Mouse (Mus musculus): ENCODE results near the gene Dera.

The Dera gene

GRCm38 (mm10) chr6:137759681-137760080 lies 5.3 kb downstream of the Dera start:
- DNase-seq: no peak

- no peak for DNase-seq
Observed at GRCm38 (mm10) chr6:137760966-137761365, 6.6 kb downstream of the Dera start.

- no peak for DNase-seq
Observed at GRCm38 (mm10) chr6:137764572-137765210, 10.3 kb downstream of the Dera start.

- no peak for DNase-seq
Observed at GRCm38 (mm10) chr6:137766177-137766576, 11.8 kb downstream of the Dera start.

GRCm38 (mm10) chr6:137771621-137772250 lies 17.4 kb downstream of the Dera start:
- DNase-seq: no peak

GRCm38 (mm10) chr6:137772918-137773636 lies 18.7 kb downstream of the Dera start:
- no peak for DNase-seq

- no peak for DNase-seq
Observed at GRCm38 (mm10) chr6:137773637-137774028, 19.3 kb downstream of the Dera start.

- DNase-seq: no peak
Observed at GRCm38 (mm10) chr6:137774166-137774565, 19.8 kb downstream of the Dera start.

GRCm38 (mm10) chr6:137775159-137775558 lies 20.8 kb downstream of the Dera start:
- no peak for DNase-seq

GRCm38 (mm10) chr6:137776981-137777380 lies 22.6 kb downstream of the Dera start:
- DNase-seq: no peak

- DNase-seq: no peak
Observed at GRCm38 (mm10) chr6:137783899-137784637, 29.7 kb downstream of the Dera start.

GRCm38 (mm10) chr6:137788976-137789590 lies 34.7 kb downstream of the Dera start:
- DNase-seq: no peak

- DNase-seq: no peak
Observed at GRCm38 (mm10) chr6:137789658-137790057, 35.3 kb downstream of the Dera start.

- DNase-seq: no peak
Observed at GRCm38 (mm10) chr6:137795494-137795893, 41.1 kb downstream of the Dera start.

GRCm38 (mm10) chr6:137796596-137797567 lies 42.5 kb downstream of the Dera start:
- DNase-seq: peak; percentile 21

- peak; percentile 15 for DNase-seq
Observed at GRCm38 (mm10) chr6:137799253-137799652, 44.9 kb downstream of the Dera start.

GRCm38 (mm10) chr6:137803456-137804005 lies 49.2 kb downstream of the Dera start:
- DNase-seq: no peak

- DNase-seq: peak; percentile 17
Observed at GRCm38 (mm10) chr6:137804121-137804520, 49.8 kb downstream of the Dera start.

GRCm38 (mm10) chr6:137804606-137805005 lies 50.3 kb downstream of the Dera start:
- DNase-seq: peak; percentile 14

- no peak for DNase-seq
Observed at GRCm38 (mm10) chr6:137806342-137806741, 52.0 kb downstream of the Dera start.

- no peak for DNase-seq
Observed at GRCm38 (mm10) chr6:137806806-137807205, 52.5 kb downstream of the Dera start.

All from kidney, adult 9 months (tissue).